Mouse (Mus musculus): Measurements from ENCODE around the gene Gm21987.

- TF ChIP-seq EP300 (IDR thresholded peaks at IDR 0.05; ENCODE audit: low read depth) (no peak), CTCF (IDR thresholded peaks at IDR 0.05; ENCODE audit: low read depth) (no peak)
These were observed 748 bp downstream of the Gm21987 start for GRCm38 (mm10) chr16:38347588-38347987.
